Comparison of ENCODE assay signal across 34 mouse cellular contexts in genomic region chr16:26569387-26569978, GRCm38 (mm10). TPM values are rescaled to one million over a fixed set of nuclear protein-coding genes. Genes with fewer than 3 reads are reported as not detected.
"Had no signal": no experiment of that assay in that cellular context is flagged by ENCODE, and none has a peak within 500 bp of the region (broad histone marks: within the 10 kb centered on the region; RNA-seq: fewer than 3 reads in every experiment).

No protein-coding gene starts in this region.

- H3K9ac ChIP-seq: limb, embryonic 15.5 days; liver, embryonic 12.5 days; liver, embryonic 13.5 days; liver, embryonic 14.5 days; liver, embryonic 15.5 days; liver, postnatal 0 days; lung, embryonic 14.5 days; lung, embryonic 15.5 days; midbrain, embryonic 12.5 days; midbrain, embryonic 13.5 days; midbrain, embryonic 15.5 days; neural tube, embryonic 12.5 days had no signal

- DNase-seq: layer of hippocampus, postnatal 36 days; left cerebral cortex, postnatal 4 days; liver; liver, embryonic 13.5 days; liver, postnatal 0 days; lung, adult 18-20 months; lung, adult 2 months; lung, embryonic 14.5 days; lung, postnatal 10 days; lung, postnatal 14 days; lung, postnatal 36 days; lung, postnatal 4 days; midbrain, embryonic 14.5 days had no signal

- H3K27ac ChIP-seq: left cerebral cortex, adult 2 months; limb, embryonic 15.5 days; liver, embryonic 12.5 days; liver, embryonic 13.5 days; liver, embryonic 14.5 days; liver, embryonic 15.5 days; lung, embryonic 15.5 days; macrophage; midbrain, embryonic 12.5 days; midbrain, embryonic 13.5 days; midbrain, embryonic 15.5 days; neural tube, embryonic 12.5 days had no signal

- H3K27me3 ChIP-seq: limb, embryonic 15.5 days; liver, embryonic 12.5 days; liver, embryonic 13.5 days; liver, embryonic 15.5 days; lung, embryonic 15.5 days; megakaryocyte, embryonic 14.5 days; midbrain, embryonic 12.5 days; midbrain, embryonic 13.5 days; midbrain, embryonic 15.5 days; neural tube, embryonic 12.5 days had no signal

- H3K4me2 ChIP-seq: limb, embryonic 15.5 days; liver, embryonic 11.5 days; liver, embryonic 12.5 days; liver, embryonic 13.5 days; liver, embryonic 15.5 days; lung, embryonic 14.5 days; lung, embryonic 15.5 days; midbrain, embryonic 12.5 days; midbrain, embryonic 13.5 days; midbrain, embryonic 15.5 days; neural tube, embryonic 12.5 days had no signal

- H3K36me3 ChIP-seq: limb, embryonic 15.5 days; liver, embryonic 12.5 days; liver, embryonic 13.5 days; liver, embryonic 15.5 days; lung, embryonic 15.5 days; midbrain, embryonic 12.5 days; midbrain, embryonic 13.5 days; midbrain, embryonic 15.5 days; neural tube, embryonic 12.5 days had no signal

- H3K4me3 ChIP-seq: left cerebral cortex, adult 2 months; limb, embryonic 15.5 days; liver, embryonic 12.5 days; liver, embryonic 13.5 days; liver, embryonic 15.5 days; lung, embryonic 15.5 days; megakaryocyte, embryonic 14.5 days; midbrain, embryonic 12.5 days; midbrain, embryonic 13.5 days; midbrain, embryonic 15.5 days; myocyte; neural tube, embryonic 12.5 days had no signal

- ATAC-seq: liver, embryonic 12.5 days; liver, postnatal 0 days; lung, postnatal 0 days; midbrain, embryonic 13.5 days; midbrain, embryonic 15.5 days; midbrain, embryonic 16.5 days had no signal

- H3K9me3 ChIP-seq: limb, embryonic 15.5 days; liver, embryonic 12.5 days; liver, embryonic 13.5 days; liver, embryonic 15.5 days; lung, embryonic 15.5 days; megakaryocyte, embryonic 14.5 days; midbrain, embryonic 12.5 days; midbrain, embryonic 13.5 days; midbrain, embryonic 15.5 days; neural tube, embryonic 12.5 days had no signal

- H3K4me1 ChIP-seq: limb, embryonic 15.5 days; liver, embryonic 12.5 days; liver, embryonic 13.5 days; liver, embryonic 15.5 days; lung, embryonic 15.5 days; megakaryocyte, embryonic 14.5 days; midbrain, embryonic 12.5 days; midbrain, embryonic 13.5 days; midbrain, embryonic 15.5 days; neural tube, embryonic 12.5 days had no signal

RNA-seq across cellular contexts. Expression of gene Tmem207, which starts 42.9 kb away (rescaled TPM):
- polyA plus RNA-seq: limb, embryonic 11.5 days; limb, embryonic 15.5 days; liver, adult 2 months; liver, embryonic 11.5 days; liver, embryonic 12.5 days; liver, embryonic 13.5 days; liver, embryonic 14.5 days; liver, embryonic 15.5 days; liver, embryonic 16.5 days; liver, postnatal 0 days; lung, adult 2 months; lung, embryonic 14.5 days; lung, embryonic 15.5 days; lung, embryonic 16.5 days; lung, postnatal 0 days; macrophage; myocyte; neural tube, embryonic 11.5 days had no signal
